Mouse (Mus musculus): Measurements from ENCODE around the gene Haus4. TPM values are rescaled to one million over a fixed set of nuclear protein-coding genes. Genes with fewer than 3 reads are reported as not detected.

Gene Haus4
- total and polyA plus RNA-seq, 3 experiments, result 39.2 to 73.4 TPM; not detected in 1

- H3K79me2 ChIP-seq (ENCODE audit: control insufficient read depth, insufficient read depth, low read length, poor library complexity), result peaks cover 3% of the 10 kb centered on the region; the same call in 1 of the 2 replicates
- peak overlapping the region; percentile 83 for H3K27ac ChIP-seq (ENCODE audit: control insufficient read depth, low read depth, low read length)
- no peaks in the 10 kb centered on the region for H3K27me3 ChIP-seq (ENCODE audit: control insufficient read depth in 1 of 2, insufficient read depth in 2 of 2, low read length in 2 of 2)
- peaks cover 7 to 25% of the 10 kb centered on the region in 2 experiments for H3K4me1 ChIP-seq (ENCODE audit: control insufficient read depth in 1 of 2, insufficient read depth in 2 of 2, low read length in 2 of 2)
- no peak for DNase-seq (ENCODE audit: low read depth, low spot score)
- peak overlapping the region; percentile 47 to 50 for H3K4me3 ChIP-seq (ENCODE audit: control insufficient read depth in 1 of 2, insufficient read depth in 1 of 2, low read depth in 2 of 2, low read length in 2 of 2)
- peak; percentile 56; the same call in 1 of the 2 replicates for TF ChIP-seq CHD1 (IDR thresholded peaks at IDR 0.05; ENCODE audit: low read depth, low read length)
- TF ChIP-seq ZMIZ1 (IDR thresholded peaks at IDR 0.05; ENCODE audit: low read depth, low read length), result no peak
- H3K9me3 ChIP-seq (replicated peaks; ENCODE audit: insufficient read depth, low read length), result no peaks in the 10 kb centered on the region
- peaks cover 0 to 27% of the 10 kb centered on the region in 2 experiments; a peak in 2 of 4 replicates for H3K36me3 ChIP-seq (ENCODE audit: control insufficient read depth in 1 of 2, insufficient read depth in 2 of 2, low read length in 2 of 2)
- H3K9ac ChIP-seq (ENCODE audit: control insufficient read depth, low read depth, low read length, poor library complexity, severe bottlenecking), result peak overlapping the region; percentile 62
Measured at GRCm38 (mm10) chr14:54603686-54604085, 49.3 kb upstream of the Haus4 start.

- peak overlapping the region; percentile 93 for H3K9ac ChIP-seq (ENCODE audit: control insufficient read depth, low read depth, low read length, poor library complexity, severe bottlenecking)
- peak overlapping the region; percentile 90 for H3K27ac ChIP-seq (ENCODE audit: control insufficient read depth, low read depth, low read length)
- H3K27me3 ChIP-seq (ENCODE audit: control insufficient read depth in 1 of 2, insufficient read depth in 2 of 2, low read length in 2 of 2), result no peaks in the 10 kb centered on the region
- DNase-seq (ENCODE audit: low read depth, low spot score), result peak; percentile 98
- H3K9me3 ChIP-seq (replicated peaks; ENCODE audit: insufficient read depth, low read length), result no peaks in the 10 kb centered on the region
- H3K36me3 ChIP-seq (ENCODE audit: control insufficient read depth in 1 of 2, insufficient read depth in 2 of 2, low read length in 2 of 2), result peaks cover 0 to 27% of the 10 kb centered on the region in 2 experiments; a peak in 2 of 4 replicates
- H3K79me2 ChIP-seq (ENCODE audit: control insufficient read depth, insufficient read depth, low read length, poor library complexity), result peaks cover 3% of the 10 kb centered on the region; the same call in 1 of the 2 replicates
- peaks cover 7 to 25% of the 10 kb centered on the region in 2 experiments for H3K4me1 ChIP-seq (ENCODE audit: control insufficient read depth in 1 of 2, insufficient read depth in 2 of 2, low read length in 2 of 2)
- peak overlapping the region; percentile 62 to 83 for H3K4me3 ChIP-seq (ENCODE audit: control insufficient read depth in 1 of 2, insufficient read depth in 1 of 2, low read depth in 2 of 2, low read length in 2 of 2)
- TF ChIP-seq RAD21 (IDR thresholded peaks at IDR 0.05; ENCODE audit: low read depth, low read length) (no peak), MEF2A (IDR thresholded peaks at IDR 0.05; ENCODE audit: extremely low read depth, insufficient replicate concordance, low read depth, low read length, poor library complexity, severe bottlenecking) (no peak), CHD2 (IDR thresholded peaks at IDR 0.05; ENCODE audit: low read length) (peak; percentile 74), BHLHE40 (IDR thresholded peaks at IDR 0.05; ENCODE audit: borderline replicate concordance, low read depth, low read length) (0 out of 2 replicates have a peak, but pooled peaks have one; percentile 46), TBP (IDR thresholded peaks at IDR 0.05; ENCODE audit: low read depth, low read length) (peak; percentile 73), MAFK (IDR thresholded peaks at IDR 0.05; ENCODE audit: borderline replicate concordance, low read depth, low read length) (no peak), ZNF384 (IDR thresholded peaks at IDR 0.05; ENCODE audit: low read depth, low read length) (no peak), GATA1 (IDR thresholded peaks at IDR 0.05; ENCODE audit: low read depth, low read length) (peak; percentile 60), JUND (IDR thresholded peaks at IDR 0.05; ENCODE audit: low read depth, low read length) (no peak), ZKSCAN1 (IDR thresholded peaks at IDR 0.05; ENCODE audit: low read depth, low read length) (no peak), TCF12 (IDR thresholded peaks at IDR 0.05; ENCODE audit: low read depth, low read length) (peak; percentile 57; the same call in 1 of the 2 replicates), HCFC1 (IDR thresholded peaks at IDR 0.05; ENCODE audit: low read depth, low read length) (peak; percentile 74), SMC3 (IDR thresholded peaks at IDR 0.05; ENCODE audit: low read depth, low read length) (no peak), SIN3A (IDR thresholded peaks at IDR 0.05; ENCODE audit: low read length) (peak; percentile 28; the same call in 1 of the 2 replicates), ZC3H11A (IDR thresholded peaks at IDR 0.05; ENCODE audit: low read depth, low read length) (no peak), GABPA (IDR thresholded peaks at IDR 0.05; ENCODE audit: low read depth, low read length) (no peak), MAX (IDR thresholded peaks at IDR 0.05; ENCODE audit: low read length) (no peak; the same call in 1 of the 2 replicates), NELFE (IDR thresholded peaks at IDR 0.05; ENCODE audit: low read depth, low read length) (peak; percentile 93), ZMIZ1 (IDR thresholded peaks at IDR 0.05; ENCODE audit: low read depth, low read length) (peak; percentile 76; the same call in 1 of the 2 replicates), TAL1 (IDR thresholded peaks at IDR 0.05; ENCODE audit: low read length) (peak; percentile 66), CHD1 (IDR thresholded peaks at IDR 0.05; ENCODE audit: low read depth, low read length) (no peak), EP300 (IDR thresholded peaks at IDR 0.05; ENCODE audit: low read depth in 1 of 2, low read length in 2 of 2) (peak in 1 of 2 experiments; percentile 55; a peak in 2 of 4 replicates), MYC (IDR thresholded peaks at IDR 0.05; ENCODE audit: low read depth, low read length) (no peak; the same call in 1 of the 2 replicates), USF1 (IDR thresholded peaks at IDR 0.05; ENCODE audit: low read depth, low read length) (no peak), MAZ (IDR thresholded peaks at IDR 0.05; ENCODE audit: low read depth, low read length) (peak; percentile 56; the same call in 1 of the 2 replicates), E2F4 (IDR thresholded peaks at IDR 0.05; ENCODE audit: borderline replicate concordance, low read depth, low read length) (no peak), RCOR1 (IDR thresholded peaks at IDR 0.05; ENCODE audit: low read depth, low read length) (no peak), KAT2A (conservative IDR thresholded peaks at IDR 0.05; ENCODE audit: low read depth, low read length) (no peak; the same call in 1 of the 2 replicates), ETS1 (IDR thresholded peaks at IDR 0.05; ENCODE audit: low read depth, low read length) (peak; percentile 40; the same call in 1 of the 2 replicates), NRF1 (IDR thresholded peaks at IDR 0.05; ENCODE audit: insufficient read depth, low read depth, low read length, poor library complexity, severe bottlenecking) (peak; percentile 68)
Measured at GRCm38 (mm10) chr14:54603038-54603654, 48.7 kb upstream of the Haus4 start.

Data from MEL (cell line).